Mouse (Mus musculus) left cerebral cortex, adult 18-20 months (tissue): ENCODE measurements around the gene Prtn3. TPM values are rescaled to one million over a fixed set of nuclear protein-coding genes. Genes with fewer than 3 reads are reported as not detected.

ENCODE experiments used
- DNase-seq, 2 experiments: peaks; one replicate each; pipeline ENCODE4 v3.0.0; 2021 to 2022; ENCODE audit warnings: low spot score in 2 of 2, mixed read lengths in 1 of 2
- total RNA-seq, 2 experiments: library from RNA; stranded (reverse); gene quantifications; 2 replicates each; pipeline ENCODE4 v1.2.3; 2021

The Prtn3 gene
- total RNA-seq, 2 experiments from 2014 or later = 2.2 to 2.3 TPM

GRCm38 (mm10) chr10:79908167-79909091 is 34.2 kb downstream of the Prtn3 start, which contains the start of gene Med16:
TSS of gene Med16 (minus strand) at chr10:79908923.
- peak; percentile 90 to 94 for DNase-seq

DNA sequence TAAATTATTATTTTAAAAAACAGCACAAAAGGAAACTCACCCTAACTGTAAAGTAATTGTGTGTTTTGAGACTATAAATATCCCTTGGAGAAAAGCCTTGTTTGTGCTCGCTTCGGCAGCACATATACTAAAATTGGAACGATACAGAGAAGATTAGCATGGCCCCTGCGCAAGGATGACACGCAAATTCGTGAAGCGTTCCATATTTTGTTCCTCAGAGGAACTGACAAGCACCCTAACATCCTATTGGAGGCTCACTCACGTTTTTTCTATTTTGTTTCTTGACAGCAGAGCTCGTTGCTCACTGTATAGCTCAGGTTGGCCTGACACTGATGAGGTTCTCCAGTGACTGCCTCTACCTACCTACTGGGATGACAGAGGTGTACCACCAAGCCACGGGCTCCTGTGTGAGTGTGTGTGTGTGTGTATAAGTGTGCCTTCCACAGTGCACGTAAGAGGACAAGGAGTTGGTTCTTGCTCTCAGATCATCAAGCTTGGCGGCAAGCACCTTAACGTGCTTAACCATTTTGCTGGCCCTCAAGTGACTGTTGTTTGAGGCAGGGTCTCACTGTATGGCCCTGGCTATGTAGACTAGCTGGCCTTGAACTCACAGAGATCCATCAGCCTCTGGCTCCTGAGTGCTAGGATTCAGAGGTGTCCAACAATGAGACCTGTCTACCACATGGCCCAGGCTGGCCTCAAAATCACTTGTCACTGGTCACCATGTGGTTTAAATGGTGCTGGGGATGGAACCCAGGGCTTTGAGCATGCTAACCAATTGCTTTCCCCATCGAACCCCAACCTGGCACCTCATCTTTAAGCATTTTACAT is 35.0 kb downstream of the Prtn3 start:
- no peak for DNase-seq

DNA sequence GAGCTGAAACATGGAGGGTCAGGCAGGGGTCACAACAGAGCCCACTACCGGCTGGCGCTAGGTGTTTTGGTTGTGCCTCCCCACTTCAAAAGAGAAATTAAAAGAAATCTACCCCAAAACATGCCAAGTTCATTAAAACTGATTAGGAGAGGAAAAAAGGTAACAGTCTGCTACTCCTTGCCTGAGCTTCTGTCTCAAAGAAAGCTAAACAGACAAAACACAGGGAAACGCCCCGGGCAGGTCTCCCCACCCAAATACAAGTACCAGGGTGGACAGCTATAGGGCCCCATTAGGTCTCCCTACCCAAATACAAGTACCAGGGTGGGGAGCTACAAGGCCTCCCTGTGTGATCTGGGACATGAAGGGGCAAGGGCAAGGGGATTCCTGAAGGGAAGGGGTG is 36.3 kb downstream of the Prtn3 start, which contains the start of gene Gm26602:
Gene Gm26602 (plus strand): TSS at position 301 of the 400 bp plus-strand sequence.
- no peak for DNase-seq

DNA sequence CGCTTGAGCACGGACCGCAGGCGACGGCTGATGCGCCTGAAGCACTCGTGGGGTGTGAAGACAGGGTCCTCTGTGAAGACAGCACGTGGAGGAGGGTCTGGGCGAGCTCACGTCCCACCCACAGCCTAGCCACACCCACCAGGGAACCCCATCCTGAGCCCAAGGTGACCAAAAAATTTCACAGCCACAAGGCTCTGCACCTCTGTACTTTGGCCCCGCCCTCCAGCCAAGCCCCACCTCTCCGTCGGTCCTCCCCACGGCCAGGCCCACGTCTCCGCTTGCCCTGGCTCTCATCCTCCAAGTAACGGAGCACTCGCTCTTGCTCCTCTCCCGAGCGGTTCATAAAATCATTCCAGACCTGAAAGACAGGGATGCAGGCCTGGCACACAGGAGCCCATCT is 38.1 kb downstream of the Prtn3 start:
- DNase-seq = no peak

DNA sequence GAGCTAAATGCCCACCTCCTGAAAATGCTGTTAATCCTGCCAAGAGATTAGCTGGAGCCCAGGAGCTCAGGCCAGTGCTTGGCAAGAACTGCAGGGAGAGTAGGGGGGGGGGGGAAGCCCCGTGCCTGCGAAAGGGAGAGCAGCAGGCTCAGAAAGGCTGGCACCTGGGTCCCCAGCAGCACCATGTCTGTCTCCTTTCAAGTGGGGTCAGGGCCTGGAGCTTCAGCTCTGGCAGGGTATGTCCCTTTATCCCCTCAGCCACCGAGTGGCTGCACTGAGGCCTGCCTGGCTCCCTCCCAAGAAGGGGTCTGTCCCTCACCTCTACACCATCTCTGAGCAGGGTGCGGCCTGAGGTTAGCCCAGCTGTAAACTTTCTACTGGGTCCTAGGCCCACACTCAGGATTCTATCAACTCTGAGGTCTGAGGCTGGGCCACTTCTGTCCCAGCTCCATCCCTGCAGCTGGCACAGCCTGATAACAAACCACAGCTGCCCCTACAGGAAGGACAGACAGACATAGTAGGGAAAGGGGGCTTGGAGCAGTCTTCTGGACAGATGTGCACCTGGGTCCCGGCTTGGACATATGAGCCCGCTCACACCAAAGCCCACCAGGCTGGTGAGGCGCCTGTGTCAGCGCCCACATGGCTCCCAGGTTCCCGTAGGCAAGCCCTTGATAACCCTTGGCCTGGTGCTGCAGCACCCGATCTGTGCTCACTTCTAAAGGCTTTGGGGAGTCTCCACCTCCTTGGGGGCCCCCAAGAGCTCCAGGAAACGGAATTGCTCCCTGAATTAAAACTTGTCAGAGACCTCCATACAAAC is 40.1 kb downstream of the Prtn3 start:
- DNase-seq = no peak

GRCm38 (mm10) chr10:79914948-79915596 is 40.8 kb downstream of the Prtn3 start:
- no peak for DNase-seq

DNA sequence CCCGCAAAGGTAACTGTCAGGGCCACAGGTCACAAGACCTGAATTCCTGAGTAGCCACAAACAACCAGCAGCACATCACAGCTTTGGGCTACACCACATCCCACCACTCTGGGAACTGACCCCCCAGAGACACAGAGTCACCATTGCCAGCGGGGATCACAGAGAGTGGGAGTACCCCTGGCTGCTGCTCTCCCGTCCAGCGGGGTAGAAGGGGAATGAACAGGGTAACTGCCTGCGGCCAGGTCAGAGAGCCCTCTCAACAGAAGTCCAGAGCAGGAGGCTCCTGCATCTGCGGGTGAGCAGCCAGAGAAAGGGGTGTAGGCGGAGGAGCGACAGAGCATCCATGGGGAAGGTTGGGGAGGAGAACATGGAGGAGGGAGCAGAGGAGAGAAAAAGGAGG is 41.8 kb downstream of the Prtn3 start:
- no peak for DNase-seq

- peak; percentile 84 to 89 for DNase-seq
Observed at GRCm38 (mm10) chr10:79916808-79917531, 42.7 kb downstream of the Prtn3 start, which contains the start of gene Kiss1r. TSS of gene Kiss1r (plus strand) at chr10:79916971.

DNA sequence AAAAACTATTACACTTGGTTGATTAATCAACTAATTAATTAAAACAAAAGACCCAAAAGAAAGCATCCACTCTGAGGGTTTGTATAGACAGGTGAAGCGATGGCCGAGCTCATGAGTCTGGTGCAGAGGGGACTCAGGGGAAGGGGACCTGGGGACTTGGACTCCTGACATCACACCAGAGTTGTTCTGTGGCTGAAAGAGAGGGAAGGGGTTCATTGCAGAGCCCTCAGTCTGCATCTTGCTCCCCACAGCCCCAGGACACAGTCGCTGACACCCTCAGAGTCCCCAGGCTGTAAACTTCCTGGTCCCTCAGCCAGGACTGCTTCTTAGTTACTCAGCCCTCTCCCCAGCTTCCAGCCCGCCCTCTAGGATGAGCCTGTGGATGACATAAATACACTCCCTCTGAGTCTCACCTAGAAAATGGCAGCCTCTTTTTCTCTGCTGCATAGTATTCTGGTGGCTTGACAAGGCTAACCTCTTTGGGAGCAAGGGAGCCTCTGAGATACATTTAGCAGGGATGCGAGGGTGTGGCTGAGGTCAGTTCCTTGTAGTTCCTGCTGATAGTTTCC is 43.3 kb downstream of the Prtn3 start:
- DNase-seq = no peak

DNA sequence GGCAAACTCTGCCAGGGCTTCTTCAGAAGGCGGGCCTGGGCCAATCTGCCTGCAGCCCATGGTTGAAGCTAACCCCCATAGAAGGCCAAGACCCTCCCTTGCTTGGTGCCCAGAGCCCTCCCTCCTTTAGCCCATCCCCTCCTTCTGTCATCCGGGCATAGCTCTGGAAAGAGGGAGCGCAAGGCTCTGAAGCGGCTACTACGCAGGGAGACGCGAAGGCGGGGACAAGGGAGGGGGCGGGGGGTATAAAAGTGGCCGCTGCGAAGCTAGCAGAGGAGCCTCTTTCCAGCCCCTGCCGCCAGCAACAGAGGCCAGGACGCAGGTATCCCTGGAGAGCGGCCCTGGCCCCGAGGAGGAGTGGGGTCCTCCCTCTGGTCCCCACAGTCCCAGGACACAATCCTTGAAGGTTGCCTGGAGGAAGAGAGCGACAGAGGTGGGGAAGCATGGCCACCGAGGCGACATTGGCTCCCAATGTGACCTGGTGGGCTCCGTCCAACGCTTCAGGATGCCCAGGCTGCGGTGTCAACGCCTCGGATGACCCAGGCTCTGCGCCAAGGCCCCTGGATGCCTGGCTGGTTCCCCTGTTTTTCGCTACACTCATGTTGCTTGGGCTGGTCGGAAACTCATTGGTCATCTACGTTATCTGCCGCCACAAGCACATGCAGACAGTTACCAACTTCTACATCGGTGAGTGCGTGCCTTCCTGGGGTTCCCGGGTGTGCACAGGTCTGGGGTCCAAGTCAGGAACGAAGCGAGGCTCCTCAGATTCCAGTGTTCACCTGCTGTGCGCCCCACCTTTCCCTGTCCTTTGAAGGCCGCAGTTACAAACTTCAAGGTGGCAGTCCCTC is 44.2 kb downstream of the Prtn3 start:
- DNase-seq = no peak

DNA sequence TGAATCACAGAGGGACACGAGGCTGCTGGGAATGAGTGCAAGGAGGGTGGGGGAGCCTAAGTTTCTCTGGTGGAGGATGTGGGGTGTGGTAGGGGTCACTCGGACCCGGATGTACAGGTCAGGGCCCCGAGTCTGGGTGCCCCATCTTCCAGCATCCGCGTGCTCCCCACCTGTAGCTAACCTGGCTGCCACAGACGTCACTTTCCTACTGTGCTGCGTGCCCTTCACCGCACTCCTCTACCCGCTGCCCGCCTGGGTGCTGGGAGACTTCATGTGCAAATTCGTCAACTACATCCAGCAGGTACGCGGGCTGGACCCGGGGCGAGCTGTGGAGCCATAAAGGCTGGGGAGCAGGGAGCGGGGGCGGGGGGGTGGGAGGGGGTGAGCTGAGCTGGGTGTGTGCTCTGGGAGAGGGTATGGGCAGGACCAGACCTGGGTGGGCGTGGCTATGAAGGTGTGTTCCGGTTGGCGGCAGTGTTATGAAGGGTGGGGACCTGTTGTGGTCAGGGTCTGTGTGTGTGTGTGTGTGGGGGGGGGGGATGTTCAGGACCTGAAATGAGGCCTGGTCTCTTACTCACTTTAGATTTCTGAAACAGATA is 45.1 kb downstream of the Prtn3 start:
- DNase-seq = no peak

DNA sequence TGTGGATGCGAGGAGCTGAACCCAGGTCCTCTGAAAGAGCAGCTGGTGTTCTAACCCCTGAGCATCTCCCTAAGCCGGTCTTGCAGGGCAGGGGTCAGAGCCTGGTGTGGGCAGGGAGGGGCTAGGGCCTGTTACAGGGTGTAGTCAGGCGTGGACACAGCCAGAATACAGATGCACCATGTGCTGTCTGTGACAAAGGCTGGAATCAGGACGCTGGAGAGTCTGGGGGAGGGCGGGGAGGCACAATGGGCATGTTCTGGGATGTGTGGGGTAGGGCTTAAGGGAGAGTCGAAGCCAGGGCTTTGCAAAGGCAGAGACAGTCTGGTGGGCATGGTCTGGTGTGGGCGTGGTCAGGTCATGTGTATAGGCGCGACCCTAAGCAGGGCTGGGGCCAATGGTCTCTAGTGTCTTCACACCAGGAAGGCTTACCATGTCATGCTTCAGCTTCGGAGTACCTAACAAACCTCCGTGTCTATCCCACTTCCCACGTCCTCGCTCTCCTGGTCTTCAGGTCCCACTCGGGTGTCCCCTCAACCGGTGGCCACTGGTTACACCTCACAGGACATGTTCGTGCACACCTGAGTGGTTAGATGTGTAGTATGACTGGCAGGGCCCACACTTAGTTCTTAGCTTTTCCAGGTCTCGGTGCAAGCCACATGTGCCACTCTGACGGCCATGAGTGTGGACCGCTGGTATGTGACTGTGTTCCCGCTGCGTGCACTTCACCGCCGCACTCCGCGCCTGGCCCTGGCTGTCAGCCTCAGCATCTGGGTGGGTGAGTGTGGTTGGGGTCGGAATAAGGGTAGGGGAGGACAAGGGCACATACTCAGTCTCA is 46.0 kb downstream of the Prtn3 start:
- no peak for DNase-seq

DNA sequence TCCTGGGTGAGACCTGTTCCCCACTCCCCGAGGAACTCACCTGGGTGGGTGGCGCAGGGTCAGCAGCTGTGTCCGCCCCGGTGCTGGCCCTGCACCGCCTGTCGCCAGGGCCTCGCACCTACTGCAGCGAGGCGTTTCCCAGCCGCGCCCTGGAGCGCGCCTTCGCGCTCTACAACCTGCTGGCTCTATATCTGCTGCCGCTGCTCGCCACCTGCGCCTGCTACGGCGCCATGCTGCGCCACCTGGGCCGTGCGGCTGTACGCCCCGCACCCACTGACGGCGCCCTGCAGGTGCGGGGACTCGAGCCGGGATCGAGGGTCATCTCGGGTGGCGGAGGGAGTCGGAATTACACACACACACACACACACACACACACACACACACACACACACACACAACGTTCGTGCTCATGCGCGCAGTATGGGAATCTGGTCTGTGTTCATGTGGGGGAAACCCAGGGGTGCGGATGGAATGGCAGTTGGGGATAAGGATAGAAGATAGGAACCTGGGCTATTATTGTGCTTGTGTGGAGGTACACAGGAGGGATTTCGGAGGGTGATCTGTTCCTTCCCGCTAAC is 46.8 kb downstream of the Prtn3 start, which contains the start of gene R3hdm4:
Gene R3hdm4 (minus strand): TSS at position 251 of the 578 bp plus-strand sequence.
- no peak for DNase-seq

GRCm38 (mm10) chr10:79921572-79921971 is 47.3 kb downstream of the Prtn3 start:
- DNase-seq = no peak

- DNase-seq = peak; percentile 94 to 97
Observed at GRCm38 (mm10) chr10:79924998-79925784, 50.9 kb downstream of the Prtn3 start.
